Mouse (Mus musculus): ENCODE results near the gene Fcgr4. TPM values are rescaled to one million over a fixed set of nuclear protein-coding genes. Genes with fewer than 3 reads are reported as not detected.
"Not testable (repeated sequence)": the region's sequence is repeated elsewhere in the genome, so short reads cannot be mapped to it uniquely, and the experiment has no call there.

Gene Fcgr4
- total RNA-seq (2017) = 1.1 and 6.9 TPM in 2 replicates

DNA sequence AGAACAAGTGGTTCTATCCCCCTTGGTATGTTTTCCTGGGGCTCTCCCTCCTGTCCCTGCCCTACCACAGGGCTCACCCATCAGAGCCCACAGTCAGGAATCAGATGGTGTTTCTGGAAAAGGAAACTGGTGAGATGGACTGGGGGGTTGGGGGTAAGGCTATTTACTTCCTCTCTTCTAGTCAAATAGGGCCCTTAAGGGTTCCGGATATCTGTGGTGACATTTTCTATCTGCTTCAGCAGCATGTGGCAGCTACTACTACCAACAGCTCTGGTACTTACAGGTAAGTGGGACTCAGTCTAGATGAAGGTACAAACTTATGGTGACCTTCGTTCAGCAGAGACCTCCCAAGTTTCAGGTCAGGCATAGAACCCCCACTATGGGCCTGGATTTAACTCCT lies at the start of gene Fcgr4:
Fcgr4 (plus strand) TSS at position 184 of the 400 bp plus-strand sequence.
- 0 out of 4 replicates have a peak, but pooled peaks have one; percentile 23 to 39 for ATAC-seq (replicated peaks in 1 of 2; ENCODE audit: insufficient read depth in 1 of 2, low FRiP score in 2 of 2, low TSS enrichment in 1 of 2, low read depth in 1 of 2, poor library complexity in 2 of 2, severe bottlenecking in 2 of 2)

DNA sequence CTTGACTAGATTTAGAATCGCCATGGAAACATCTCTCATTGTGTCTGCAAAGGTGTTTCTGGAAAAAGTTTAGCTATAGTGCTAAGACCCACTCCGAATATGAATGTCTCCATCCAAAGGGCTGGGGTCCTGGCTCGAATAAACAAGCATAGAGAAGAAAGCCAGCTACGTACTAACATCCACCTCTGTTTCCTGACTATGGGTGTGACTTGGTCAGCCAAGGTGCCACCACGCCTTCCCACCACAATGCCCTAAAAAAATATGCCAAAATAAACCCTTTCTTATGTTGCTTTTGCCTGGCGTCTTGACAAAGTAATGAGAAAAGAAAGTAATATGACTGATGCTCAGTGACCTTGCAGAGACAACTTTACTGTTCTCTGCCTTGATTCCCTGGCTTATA lies 46.2 kb upstream of the Fcgr4 start:
- ATAC-seq (replicated peaks in 1 of 2; ENCODE audit: insufficient read depth in 1 of 2, low FRiP score in 2 of 2, low TSS enrichment in 1 of 2, low read depth in 1 of 2, poor library complexity in 2 of 2, severe bottlenecking in 2 of 2) = no peak

DNA sequence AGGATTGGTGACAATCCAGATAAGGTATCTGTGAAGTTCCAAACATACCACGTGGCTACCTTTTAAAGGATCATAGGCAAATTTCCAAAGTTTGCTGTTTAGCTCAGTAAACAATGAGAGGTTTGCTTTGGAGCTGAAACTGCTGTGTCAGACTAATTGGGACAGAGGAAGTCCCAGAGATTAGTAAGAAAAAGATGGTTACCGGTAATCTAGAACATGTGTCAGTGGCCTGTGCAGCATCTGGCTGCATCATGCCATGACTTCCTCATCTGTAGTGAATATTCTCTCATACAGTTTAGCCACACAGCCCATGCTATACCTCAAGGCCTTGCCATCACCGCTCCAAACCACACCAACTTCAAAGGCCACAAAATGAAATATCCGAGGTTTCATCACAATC lies 45.8 kb upstream of the Fcgr4 start:
- peak; percentile 22 to 81; a peak in 2 of 4 replicates for ATAC-seq (replicated peaks in 1 of 2; ENCODE audit: insufficient read depth in 1 of 2, low FRiP score in 2 of 2, low TSS enrichment in 1 of 2, low read depth in 1 of 2, poor library complexity in 2 of 2, severe bottlenecking in 2 of 2)

DNA sequence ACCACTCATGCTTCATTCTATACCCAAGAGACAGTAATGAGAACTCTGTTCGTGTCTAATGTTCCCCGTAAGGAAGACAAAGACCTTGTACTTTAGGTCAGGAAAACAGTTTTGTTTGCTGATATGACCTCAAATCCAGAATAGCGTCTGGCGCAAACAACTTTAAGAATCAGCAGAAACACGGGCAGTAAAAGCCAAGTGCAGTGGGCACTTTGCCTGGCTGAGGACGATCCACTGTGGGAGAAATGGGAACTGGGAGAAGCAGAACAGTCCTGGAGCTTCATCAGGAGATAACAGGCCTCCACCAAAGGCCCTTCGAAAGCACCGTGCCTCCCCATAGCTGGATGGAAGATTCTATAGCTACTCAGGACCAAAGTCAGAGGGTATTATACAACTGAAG lies 44.5 kb upstream of the Fcgr4 start:
- no peak for ATAC-seq (replicated peaks in 1 of 2; ENCODE audit: insufficient read depth in 1 of 2, low FRiP score in 2 of 2, low TSS enrichment in 1 of 2, low read depth in 1 of 2, poor library complexity in 2 of 2, severe bottlenecking in 2 of 2)

DNA sequence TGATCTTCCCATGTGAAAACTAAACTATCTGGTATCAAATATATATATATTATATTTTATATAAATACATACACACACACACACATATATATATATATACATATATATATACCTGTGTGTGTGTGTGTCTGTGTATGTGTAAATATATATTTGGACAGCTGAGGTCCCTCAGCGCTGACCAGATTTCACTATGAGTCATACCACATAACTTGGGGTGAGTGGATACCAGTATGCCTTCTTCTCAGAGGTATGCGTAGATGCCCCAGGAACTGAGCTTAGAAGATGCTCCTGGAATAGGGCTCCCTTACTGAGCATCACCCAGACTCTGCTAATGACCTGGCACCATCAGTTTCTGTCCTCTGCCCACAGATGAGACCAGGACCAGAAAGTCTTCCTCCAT lies 44.0 kb upstream of the Fcgr4 start:
- ATAC-seq (replicated peaks in 1 of 2; ENCODE audit: insufficient read depth in 1 of 2, low FRiP score in 2 of 2, low TSS enrichment in 1 of 2, low read depth in 1 of 2, poor library complexity in 2 of 2, severe bottlenecking in 2 of 2) = no peak

DNA sequence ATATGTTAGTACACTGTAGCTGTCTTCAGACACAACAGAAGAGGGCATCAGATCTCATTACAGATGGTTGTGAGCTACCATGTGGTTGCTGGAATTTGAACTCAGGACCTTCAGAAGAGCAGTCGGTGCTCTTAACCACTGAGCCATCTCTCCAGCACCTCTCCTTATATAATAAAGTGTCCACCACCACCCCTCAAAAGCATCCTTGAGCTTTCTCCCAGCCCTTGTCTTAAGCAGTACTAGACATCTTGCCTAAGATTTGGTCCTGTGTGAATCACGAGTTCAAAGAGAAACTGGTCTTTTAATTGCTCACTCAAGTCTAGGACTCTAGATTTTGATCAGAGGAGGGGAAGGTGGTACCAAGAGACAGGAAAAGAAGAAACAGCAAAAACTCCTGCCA lies 43.4 kb upstream of the Fcgr4 start:
- not testable (repeated sequence) for ATAC-seq (replicated peaks in 1 of 2; ENCODE audit: insufficient read depth in 1 of 2, low FRiP score in 2 of 2, low TSS enrichment in 1 of 2, low read depth in 1 of 2, poor library complexity in 2 of 2, severe bottlenecking in 2 of 2)

DNA sequence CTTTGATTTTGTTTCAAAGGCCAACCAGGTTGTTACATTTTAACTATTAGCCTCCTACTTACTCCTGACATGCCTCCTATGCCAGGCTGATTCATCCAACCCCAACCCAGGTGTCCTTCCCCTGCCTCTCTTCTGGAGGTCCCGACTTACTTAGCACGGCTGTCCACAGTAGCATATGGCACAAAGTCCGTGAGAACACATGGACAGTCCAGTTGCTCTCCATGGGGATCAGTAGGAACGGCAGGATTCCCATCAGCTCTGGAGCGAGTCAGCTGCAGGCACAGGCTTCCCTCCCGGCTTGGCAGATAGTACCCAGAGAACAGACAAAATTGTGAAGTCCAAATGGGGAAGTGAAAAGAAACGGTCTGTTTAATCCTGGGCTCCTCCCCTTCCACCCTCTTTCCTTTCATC lies 43.0 kb upstream of the Fcgr4 start:
- peak; percentile 79 to 89 for ATAC-seq (replicated peaks in 1 of 2; ENCODE audit: insufficient read depth in 1 of 2, low FRiP score in 2 of 2, low TSS enrichment in 1 of 2, low read depth in 1 of 2, poor library complexity in 2 of 2, severe bottlenecking in 2 of 2)

DNA sequence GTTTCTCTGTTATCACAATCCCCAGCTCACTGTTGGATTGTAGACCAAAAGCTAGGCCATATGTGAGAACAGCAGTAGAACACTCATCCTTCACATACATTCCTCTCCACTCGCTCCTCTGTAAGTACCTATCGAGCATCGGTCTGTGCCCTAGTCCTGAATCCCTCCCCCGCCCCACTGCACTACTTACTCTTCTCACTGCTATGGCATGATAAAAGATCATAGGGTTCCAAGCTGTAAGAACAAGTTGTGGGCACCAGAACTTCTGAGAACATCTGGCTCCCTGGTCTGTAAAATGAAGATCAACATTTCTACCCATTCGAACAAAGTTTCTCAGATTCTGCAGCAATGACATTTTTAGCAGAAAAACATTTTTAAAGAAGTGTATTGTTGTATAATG lies 42.3 kb upstream of the Fcgr4 start, which contains the start of gene Fcgr2b:
Fcgr2b (minus strand) TSS at position 101 of the 400 bp plus-strand sequence.
- no peak for ATAC-seq (replicated peaks in 1 of 2; ENCODE audit: insufficient read depth in 1 of 2, low FRiP score in 2 of 2, low TSS enrichment in 1 of 2, low read depth in 1 of 2, poor library complexity in 2 of 2, severe bottlenecking in 2 of 2)

DNA sequence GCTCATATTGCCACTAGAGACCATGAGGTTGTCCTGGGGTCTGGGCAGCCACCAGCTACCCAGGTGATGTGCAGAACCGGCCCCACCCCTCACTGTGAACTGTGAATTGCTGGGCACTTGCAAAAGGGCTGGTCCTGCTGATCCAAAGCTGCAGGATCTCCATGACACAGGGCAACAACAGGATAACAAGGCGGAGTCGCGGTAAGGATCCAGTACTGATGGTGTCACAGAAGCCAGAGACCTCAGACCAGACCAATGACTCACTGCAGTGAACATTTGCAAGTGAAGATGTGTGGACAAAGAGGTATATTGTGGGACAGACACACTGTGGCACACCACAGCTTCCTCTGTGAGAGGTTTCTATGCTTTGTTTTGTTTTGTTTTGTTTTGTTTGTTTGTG lies 40.1 kb upstream of the Fcgr4 start:
- no peak for ATAC-seq (replicated peaks in 1 of 2; ENCODE audit: insufficient read depth in 1 of 2, low FRiP score in 2 of 2, low TSS enrichment in 1 of 2, low read depth in 1 of 2, poor library complexity in 2 of 2, severe bottlenecking in 2 of 2)

DNA sequence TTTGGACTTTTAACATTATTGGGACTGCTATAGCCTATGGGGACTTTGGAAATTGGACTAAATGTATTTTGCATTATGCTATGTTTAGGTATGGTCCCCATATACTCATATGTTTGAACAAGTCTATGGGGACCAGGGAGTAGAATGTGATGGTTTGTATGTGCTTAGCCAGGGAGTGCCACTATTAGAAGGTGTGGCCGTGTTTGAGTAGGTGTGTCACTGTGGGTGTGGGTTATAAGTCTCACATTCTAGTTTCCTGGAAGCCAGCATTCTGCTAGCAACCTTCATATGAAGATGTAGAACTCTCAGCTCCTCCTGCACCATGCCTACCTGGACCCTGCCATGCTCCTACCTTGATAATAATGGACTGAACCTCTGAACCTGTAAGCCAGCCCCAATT lies 37.0 kb upstream of the Fcgr4 start:
- ATAC-seq (replicated peaks in 1 of 2; ENCODE audit: insufficient read depth in 1 of 2, low FRiP score in 2 of 2, low TSS enrichment in 1 of 2, low read depth in 1 of 2, poor library complexity in 2 of 2, severe bottlenecking in 2 of 2) = not testable (repeated sequence)

DNA sequence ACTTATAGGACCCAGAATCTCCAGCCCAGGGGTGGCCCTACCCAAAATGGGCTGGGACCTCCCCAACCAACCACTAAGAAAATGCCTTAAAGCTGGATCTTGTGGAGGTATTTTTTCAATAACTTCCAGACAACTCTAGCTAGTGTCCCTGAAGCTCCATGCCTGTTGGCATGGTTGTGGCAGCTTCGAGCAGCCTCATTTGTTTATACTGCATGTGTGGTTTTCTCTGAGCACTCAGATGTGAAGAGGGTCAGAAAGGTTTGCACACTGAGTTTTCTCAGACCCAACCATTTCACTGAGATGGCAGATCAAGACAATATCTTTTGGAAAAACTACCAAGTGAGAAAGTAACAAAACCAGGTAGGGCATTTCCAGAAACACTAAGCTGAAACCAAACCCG lies 36.4 kb upstream of the Fcgr4 start:
- ATAC-seq (replicated peaks in 1 of 2; ENCODE audit: insufficient read depth in 1 of 2, low FRiP score in 2 of 2, low TSS enrichment in 1 of 2, low read depth in 1 of 2, poor library complexity in 2 of 2, severe bottlenecking in 2 of 2) = no peak

DNA sequence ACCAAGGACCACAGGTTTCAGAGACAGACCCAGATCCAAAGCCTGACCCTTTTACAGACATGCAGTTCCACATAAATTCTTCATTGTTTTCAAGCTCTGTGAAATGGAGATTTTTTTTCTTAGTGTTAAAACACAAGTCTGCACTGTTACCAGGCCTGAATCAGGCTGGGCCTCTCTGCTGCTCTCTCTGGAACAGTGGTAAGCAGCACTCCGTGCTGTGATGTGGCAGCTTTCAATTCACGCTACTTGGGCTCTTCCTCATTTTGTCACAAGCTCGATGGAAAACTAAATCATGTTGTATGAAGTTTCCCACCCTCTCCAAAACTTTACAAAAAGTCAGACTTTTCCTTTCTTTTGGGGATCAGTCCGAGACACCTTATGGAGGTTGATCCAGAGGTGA lies 35.7 kb upstream of the Fcgr4 start:
- no peak for ATAC-seq (replicated peaks in 1 of 2; ENCODE audit: insufficient read depth in 1 of 2, low FRiP score in 2 of 2, low TSS enrichment in 1 of 2, low read depth in 1 of 2, poor library complexity in 2 of 2, severe bottlenecking in 2 of 2)

DNA sequence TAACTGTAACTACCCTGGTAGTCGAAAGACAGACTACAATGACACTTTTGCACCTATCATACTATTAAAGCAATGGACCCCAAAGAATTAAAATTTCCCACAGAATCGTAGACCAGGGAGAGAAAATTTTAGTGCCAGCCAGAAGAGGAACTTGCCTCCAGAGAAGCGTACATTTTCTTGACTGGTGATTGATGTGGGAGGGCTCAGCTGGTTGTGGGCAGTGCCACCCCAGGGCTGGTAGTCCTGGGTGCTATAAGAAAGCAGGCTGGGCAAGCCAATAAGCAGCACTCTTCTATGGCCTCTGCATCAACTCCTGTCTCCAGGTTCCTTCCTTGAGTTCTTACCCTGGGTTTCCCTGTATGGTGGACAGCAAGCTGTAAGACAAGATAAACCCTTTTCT lies 33.6 kb upstream of the Fcgr4 start:
- ATAC-seq (replicated peaks in 1 of 2; ENCODE audit: insufficient read depth in 1 of 2, low FRiP score in 2 of 2, low TSS enrichment in 1 of 2, low read depth in 1 of 2, poor library complexity in 2 of 2, severe bottlenecking in 2 of 2) = 0 out of 4 replicates have a peak, but pooled peaks have one; percentile 17 to 42

DNA sequence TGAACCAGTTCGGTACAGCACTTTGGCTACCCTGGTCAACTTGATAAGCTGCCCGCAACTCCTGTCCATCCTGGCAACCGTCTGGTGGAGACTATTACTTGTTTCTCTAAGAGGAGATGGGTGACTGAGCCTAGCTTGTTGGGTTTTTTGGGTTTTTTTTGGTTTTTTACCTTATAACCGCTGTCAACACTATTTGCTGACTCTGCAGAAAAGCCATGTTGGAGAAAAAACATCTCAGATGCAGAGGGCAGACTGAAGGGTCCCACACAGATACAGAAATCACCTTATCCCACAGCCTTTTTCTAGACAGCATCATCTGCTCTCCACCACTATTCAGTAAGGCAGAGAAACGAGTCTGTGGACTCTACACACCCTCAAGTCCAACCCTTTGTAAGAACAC lies 32.9 kb upstream of the Fcgr4 start:
- no peak for ATAC-seq (replicated peaks in 1 of 2; ENCODE audit: insufficient read depth in 1 of 2, low FRiP score in 2 of 2, low TSS enrichment in 1 of 2, low read depth in 1 of 2, poor library complexity in 2 of 2, severe bottlenecking in 2 of 2)

DNA sequence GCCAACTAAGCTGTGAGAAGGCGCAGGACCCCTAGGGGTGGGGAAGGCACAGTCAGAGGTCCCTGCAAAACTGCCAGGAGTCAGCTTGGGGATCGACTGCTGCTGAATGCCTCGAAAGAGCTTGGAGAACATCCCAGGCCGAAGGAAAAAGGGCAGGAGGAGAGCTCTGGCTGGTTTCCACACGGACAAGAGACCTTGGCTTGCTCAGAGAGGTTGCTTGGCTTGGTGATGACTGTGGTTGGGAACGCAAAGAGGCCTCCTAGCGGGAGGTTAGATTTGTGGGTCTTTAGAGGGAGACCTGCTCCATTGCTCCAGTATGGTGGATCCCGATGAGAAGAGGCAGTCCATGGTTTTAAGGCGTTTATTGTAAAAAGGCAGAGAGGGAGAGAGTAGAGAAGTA lies 29.1 kb upstream of the Fcgr4 start:
- no peak for ATAC-seq (replicated peaks in 1 of 2; ENCODE audit: insufficient read depth in 1 of 2, low FRiP score in 2 of 2, low TSS enrichment in 1 of 2, low read depth in 1 of 2, poor library complexity in 2 of 2, severe bottlenecking in 2 of 2)

DNA sequence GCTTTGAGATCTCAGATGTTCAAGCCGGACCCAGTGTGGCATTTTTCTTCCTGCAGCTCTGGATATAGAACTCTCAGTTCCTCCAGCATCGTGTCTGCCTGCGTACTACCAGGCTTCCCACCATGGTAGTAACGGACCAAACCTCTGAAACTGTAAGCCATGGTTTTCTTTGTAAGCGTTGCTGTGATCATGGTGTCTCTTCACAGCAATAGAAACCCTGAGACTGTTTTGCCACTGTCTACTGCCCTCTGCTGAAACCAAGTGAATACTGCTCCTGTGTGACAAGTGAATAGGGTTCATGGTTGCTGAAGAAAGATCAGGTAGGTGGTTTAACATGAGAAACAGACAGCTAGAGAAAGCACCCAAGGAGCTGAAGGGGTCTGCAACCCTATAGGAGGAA lies 26.2 kb upstream of the Fcgr4 start:
- ATAC-seq (replicated peaks in 1 of 2; ENCODE audit: insufficient read depth in 1 of 2, low FRiP score in 2 of 2, low TSS enrichment in 1 of 2, low read depth in 1 of 2, poor library complexity in 2 of 2, severe bottlenecking in 2 of 2) = peak; percentile 71 to 76

DNA sequence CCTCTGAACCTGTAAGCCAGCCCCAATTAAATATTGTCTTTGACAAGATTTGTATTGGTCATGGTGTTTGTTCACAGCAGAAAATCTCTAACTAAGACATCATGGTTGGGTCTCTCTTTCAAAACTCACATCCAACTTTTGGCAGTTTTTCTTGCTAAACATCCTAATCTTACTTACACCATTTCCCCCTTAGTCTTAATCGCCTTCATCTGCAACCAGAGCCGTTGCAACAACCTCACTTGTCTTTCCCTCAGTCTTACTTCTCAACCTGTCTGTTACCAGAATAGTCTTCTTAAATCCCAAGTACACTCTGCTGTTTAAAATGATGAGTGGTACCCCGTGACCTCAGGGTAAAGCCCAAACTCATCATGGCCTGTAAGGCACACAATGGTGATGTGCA lies 22.7 kb upstream of the Fcgr4 start:
- ATAC-seq (replicated peaks in 1 of 2; ENCODE audit: insufficient read depth in 1 of 2, low FRiP score in 2 of 2, low TSS enrichment in 1 of 2, low read depth in 1 of 2, poor library complexity in 2 of 2, severe bottlenecking in 2 of 2) = no peak

DNA sequence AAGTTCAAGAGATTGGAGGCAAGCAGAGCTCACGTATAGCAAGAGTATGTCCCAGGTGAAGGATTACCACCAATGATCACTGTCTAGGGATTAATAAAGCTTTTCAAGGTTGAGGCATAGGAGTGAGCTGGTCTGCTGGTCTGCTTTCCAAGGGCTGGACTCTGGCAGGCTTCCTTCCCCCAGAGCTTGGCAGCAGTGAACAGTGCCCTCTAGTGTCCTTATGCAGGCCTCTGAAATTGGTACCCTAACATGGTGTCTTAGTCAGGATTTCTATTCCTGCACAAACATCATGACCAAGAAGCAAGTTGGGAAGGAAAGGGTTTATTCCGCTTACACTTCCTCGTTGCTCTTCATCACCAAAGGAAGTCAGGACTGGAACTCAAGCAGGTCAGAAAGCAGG lies 22.0 kb upstream of the Fcgr4 start:
- ATAC-seq (replicated peaks in 1 of 2; ENCODE audit: insufficient read depth in 1 of 2, low FRiP score in 2 of 2, low TSS enrichment in 1 of 2, low read depth in 1 of 2, poor library complexity in 2 of 2, severe bottlenecking in 2 of 2) = 0 out of 4 replicates have a peak, but pooled peaks of 1 of the 2 experiments have one; percentile 43

DNA sequence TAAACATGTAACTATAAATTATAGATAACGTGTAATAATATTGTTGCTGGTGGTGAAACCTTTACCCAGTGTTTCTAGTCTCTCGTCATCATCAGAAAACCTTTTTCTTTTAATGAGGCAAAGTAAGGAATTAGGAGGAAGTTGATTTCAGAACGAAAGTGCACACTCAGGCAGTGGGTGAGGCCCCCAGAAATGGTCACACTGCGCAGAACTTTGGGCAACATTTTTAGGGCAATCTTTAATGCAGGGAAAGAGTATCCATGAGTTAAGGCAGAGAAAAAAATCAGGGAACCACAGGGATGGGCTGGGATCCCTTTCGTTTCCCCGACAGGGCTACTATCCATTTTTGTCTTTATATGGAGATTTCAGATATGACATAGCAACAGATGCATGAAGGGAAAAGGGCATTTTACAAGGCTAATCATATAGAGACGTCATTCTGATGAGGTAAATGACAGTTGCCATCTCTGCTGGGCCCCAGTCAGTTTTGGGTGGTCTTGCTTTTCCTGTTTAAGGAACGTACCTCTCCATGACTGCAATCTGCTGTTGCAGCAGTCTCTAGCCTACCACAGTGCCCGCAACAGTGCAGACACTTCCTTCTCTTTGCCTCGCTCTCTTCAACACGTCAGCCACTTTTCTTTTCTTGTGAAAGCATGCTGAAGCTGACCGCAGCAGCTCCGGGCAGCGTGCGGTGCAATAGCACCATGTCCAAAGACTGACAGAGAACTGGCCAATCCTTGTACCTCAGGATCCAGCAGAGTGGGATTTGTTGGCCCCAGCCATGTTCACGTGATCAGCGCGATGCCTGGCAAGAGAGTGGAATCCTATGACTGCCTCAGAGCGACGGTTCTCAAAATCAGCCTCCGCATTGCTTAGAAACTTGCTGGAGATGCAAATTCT lies 20.7 kb upstream of the Fcgr4 start:
- ATAC-seq (replicated peaks in 1 of 2; ENCODE audit: insufficient read depth in 1 of 2, low FRiP score in 2 of 2, low TSS enrichment in 1 of 2, low read depth in 1 of 2, poor library complexity in 2 of 2, severe bottlenecking in 2 of 2) = peak; percentile 94 to 95
